In genomic region chr14:54479451-54479920, GRCm38 (mm10) we compare ENCODE assay signal across 9 mouse cellular contexts. TPM values are rescaled to one million over a fixed set of nuclear protein-coding genes. Genes with fewer than 3 reads are reported as not detected.
DNase-seq lines count a peak whose midpoint lies in the region; ATAC-seq and TF ChIP-seq lines count a peak whose summit lies in the region.
"Had no signal": no experiment of that assay in that cellular context is flagged by ENCODE, and none has a peak within 500 bp of the region (broad histone marks: within the 10 kb centered on the region; RNA-seq: fewer than 3 reads in every experiment).

No protein-coding gene starts in this region.

- intact Hi-C loops in gastrocnemius, adult 2 months (cut with DNase I), result no loop called here
- intact Hi-C loops in gastrocnemius, postnatal 36 days (cut with DNase I), result no loop called here

- WGBS in heart, embryonic 14.5 days, result 2% methylated on average over 34 of the region's 40 CpGs
- 2% methylated on average over 40 of the region's 40 CpGs for WGBS in midbrain, embryonic 13.5 days

- H3K4me1 ChIP-seq in heart, embryonic 14.5 days (ENCODE audit: control insufficient read depth in 2 of 2, insufficient read depth in 2 of 2, low read length in 2 of 2), result peaks cover 11 to 13% of the 10 kb centered on the region in 2 experiments
- H3K4me1 ChIP-seq in midbrain, embryonic 13.5 days (replicated peaks), result peaks cover 47% of the 10 kb centered on the region

- H3K4me3 ChIP-seq in gastrocnemius, adult 2 months, result peak overlapping the region; percentile 67
- H3K4me3 ChIP-seq in heart, embryonic 14.5 days (ENCODE audit: control insufficient read depth in 1 of 2, insufficient read depth in 1 of 2, low read depth in 1 of 2, low read length in 2 of 2), result peak overlapping the region; percentile 49 to 51
- peak overlapping the region; percentile 29 for H3K4me3 ChIP-seq in midbrain, embryonic 13.5 days (replicated peaks)

- no peaks in the 10 kb centered on the region for H3K9me3 ChIP-seq in heart, embryonic 14.5 days (ENCODE audit: control insufficient read depth, low read length)
- H3K9me3 ChIP-seq in midbrain, embryonic 13.5 days, result no peaks in the 10 kb centered on the region
- H3K9me3 ChIP-seq: G1E had no signal

- peaks cover 14% of the 10 kb centered on the region for H3K27me3 ChIP-seq in heart, embryonic 14.5 days (ENCODE audit: control insufficient read depth, insufficient read depth, low read length)
- H3K27me3 ChIP-seq in midbrain, embryonic 13.5 days, result peaks cover 26% of the 10 kb centered on the region

- no peak for ATAC-seq in heart, embryonic 14.5 days (ENCODE audit: insufficient number of reproducible peaks, insufficient read depth, low FRiP score, low read depth)
- no peak for ATAC-seq in midbrain, embryonic 13.5 days

- H3K4me2 ChIP-seq in heart, embryonic 14.5 days (ENCODE audit: low read length), result peak overlapping the region; percentile 86
- H3K4me2 ChIP-seq in midbrain, embryonic 13.5 days (replicated peaks), result peak overlapping the region; percentile 51

- H3K36me3 ChIP-seq in heart, embryonic 14.5 days (ENCODE audit: control insufficient read depth, insufficient read depth, low read length), result no peaks in the 10 kb centered on the region
- peaks cover 5% of the 10 kb centered on the region; the same call in 1 of the 2 replicates for H3K36me3 ChIP-seq in midbrain, embryonic 13.5 days
- H3K36me3 ChIP-seq: G1E had no signal

- H3K9ac ChIP-seq in heart, embryonic 14.5 days (ENCODE audit: low read length), result peak overlapping the region; percentile 74
- peak overlapping the region; percentile 43 for H3K9ac ChIP-seq in midbrain, embryonic 13.5 days (replicated peaks)

- no peak for DNase-seq in gastrocnemius, adult 2 months
- DNase-seq in gastrocnemius, postnatal 36 days, result no peak
- peak; percentile 67 for DNase-seq in adrenal gland, postnatal 10 days
- peak; percentile 63 to 84 for DNase-seq in kidney, postnatal 25 days
- DNase-seq in thymus, postnatal 10 days (ENCODE audit: low spot score in 2 of 2), result peak; percentile 32 to 47
- no peak for DNase-seq in layer of hippocampus, postnatal 25 days (ENCODE audit: extremely low spot score in 1 of 2, low spot score in 1 of 2)

- no peak overlapping the region for H3K27ac ChIP-seq in gastrocnemius, adult 2 months
- H3K27ac ChIP-seq in heart, embryonic 14.5 days (replicated peaks in 1 of 2; ENCODE audit: control insufficient read depth in 1 of 2, insufficient read depth in 1 of 2, low read depth in 2 of 2, low read length in 2 of 2), result no peak overlapping the region
- no peak overlapping the region for H3K27ac ChIP-seq in midbrain, embryonic 13.5 days

- no peak for TF ChIP-seq CTCF in gastrocnemius, adult 2 months (IDR thresholded peaks at IDR 0.05)

RNA-seq across cellular contexts. Expression of gene Rem2, which starts 3.6 kb away (rescaled TPM):
- total RNA-seq in gastrocnemius, adult 2 months (2021), result not detected
- not detected for total RNA-seq in gastrocnemius, postnatal 36 days (2021)
- total RNA-seq in adrenal gland, postnatal 10 days (2021), result under 1 TPM; 0.39 to 0.87 TPM
- 1.4 TPM in 2 replicates for polyA plus RNA-seq in heart, embryonic 14.5 days (2014; fragmentation: Nextera tagmentation; extraction: Ambion mirVana)
- polyA plus RNA-seq in midbrain, embryonic 13.5 days (2015; fragmentation: Nextera tagmentation; extraction: Ambion mirVana), result 44.3 and 52.3 TPM in 2 replicates
- total RNA-seq in layer of hippocampus, postnatal 25 days (2021), result 10 to 100 TPM; 22.6 to 23.0 TPM
- total RNA-seq: G1E had no signal

RNA-seq across cellular contexts. Expression of gene Lrp10, which starts 15.5 kb away (rescaled TPM):
- total RNA-seq in gastrocnemius, adult 2 months (2021), result 10 to 100 TPM; 27.9 to 36.5 TPM
- total RNA-seq in gastrocnemius, postnatal 36 days (2021), result 10 to 100 TPM; 34.2 to 36.1 TPM
- 10 to 100 TPM; 71.9 to 89.4 TPM for total RNA-seq in adrenal gland, postnatal 10 days (2021)
- polyA plus RNA-seq in heart, embryonic 14.5 days (2014; fragmentation: Nextera tagmentation; extraction: Ambion mirVana), result 40.6 and 47.8 TPM in 2 replicates
- polyA plus RNA-seq in midbrain, embryonic 13.5 days (2015; fragmentation: Nextera tagmentation; extraction: Ambion mirVana), result 22.3 and 27.5 TPM in 2 replicates
- 10 to 100 TPM; 32.1 to 34.6 TPM for total RNA-seq in layer of hippocampus, postnatal 25 days (2021)

RNA-seq across cellular contexts. Expression of gene Prmt5, which starts 37.8 kb away (rescaled TPM):
- 10 to 100 TPM; 32.5 to 34.6 TPM for total RNA-seq in gastrocnemius, adult 2 months (2021)
- 10 to 100 TPM; 27.7 to 30.7 TPM for total RNA-seq in gastrocnemius, postnatal 36 days (2021)
- total RNA-seq in adrenal gland, postnatal 10 days (2021), result 10 to 100 TPM; 41.1 to 42.1 TPM
- polyA plus RNA-seq in heart, embryonic 14.5 days (2014; fragmentation: Nextera tagmentation; extraction: Ambion mirVana), result 55.9 and 56.0 TPM in 2 replicates
- 101 and 107 TPM in 2 replicates for polyA plus RNA-seq in midbrain, embryonic 13.5 days (2015; fragmentation: Nextera tagmentation; extraction: Ambion mirVana)
- total RNA-seq in layer of hippocampus, postnatal 25 days (2021), result 10 to 100 TPM; 53.6 to 61.4 TPM

RNA-seq across cellular contexts. Expression of gene Mmp14, which starts 48.1 kb away (rescaled TPM):
- total RNA-seq in gastrocnemius, adult 2 months (2021), result 10 to 100 TPM in 1 of 2 experiments, 1 to 10 TPM in 1; 8.5 to 14.0 TPM
- total RNA-seq in gastrocnemius, postnatal 36 days (2021), result 10 to 100 TPM; 10.7 to 10.8 TPM
- total RNA-seq in adrenal gland, postnatal 10 days (2021), result 100 to 1,000 TPM; 127 to 128 TPM
- polyA plus RNA-seq in heart, embryonic 14.5 days (2014; fragmentation: Nextera tagmentation; extraction: Ambion mirVana), result 100 and 115 TPM in 2 replicates
- polyA plus RNA-seq in midbrain, embryonic 13.5 days (2015; fragmentation: Nextera tagmentation; extraction: Ambion mirVana), result 50.1 and 55.9 TPM in 2 replicates
- 10 to 100 TPM; 15.8 to 21.2 TPM for total RNA-seq in layer of hippocampus, postnatal 25 days (2021)

RNA-seq across cellular contexts. Expression of gene Mrpl52, which starts 52.8 kb away (rescaled TPM):
- 100 to 1,000 TPM; 102 to 111 TPM for total RNA-seq in gastrocnemius, adult 2 months (2021)
- 10 to 100 TPM; 87.6 to 92.8 TPM for total RNA-seq in gastrocnemius, postnatal 36 days (2021)
- 100 to 1,000 TPM; 204 to 212 TPM for total RNA-seq in adrenal gland, postnatal 10 days (2021)
- polyA plus RNA-seq in heart, embryonic 14.5 days (2014; fragmentation: Nextera tagmentation; extraction: Ambion mirVana), result 266 and 307 TPM in 2 replicates
- polyA plus RNA-seq in midbrain, embryonic 13.5 days (2015; fragmentation: Nextera tagmentation; extraction: Ambion mirVana), result 278 and 280 TPM in 2 replicates
- total RNA-seq in layer of hippocampus, postnatal 25 days (2021), result 100 to 1,000 TPM; 112 TPM

Comparison
In these comparisons a context has a peak if more than half of its experiments do, and no peak if none do; other contexts are left out.
1. DNase-seq: peak in adrenal gland, postnatal 10 days (single experiment), kidney, postnatal 25 days (2 of 2) and thymus, postnatal 10 days (2 of 2); none in gastrocnemius, adult 2 months (single experiment), gastrocnemius, postnatal 36 days (0 of 2) and layer of hippocampus, postnatal 25 days (0 of 2).
2. RNA of gene Rem2, which starts 3.6 kb away (total RNA-seq): 22.6 to 23.0 TPM in layer of hippocampus, postnatal 25 days; 0.39 to 0.87 TPM in adrenal gland, postnatal 10 days, not detected in gastrocnemius, adult 2 months and not detected in gastrocnemius, postnatal 36 days; every median in the first group is over 10 times any median in the second.
3. Peak in every context shown above with its lines, with median percentiles within 50 percentile points of each other: H3K4me3 ChIP-seq.